Mouse (Mus musculus) liver, postnatal 0 days (tissue): ENCODE data around the gene Prom2. TPM values are rescaled to one million over a fixed set of nuclear protein-coding genes. Genes with fewer than 3 reads are reported as not detected.
A peak's percentile ranks its signal among the peaks of the same experiment; 100 is the strongest.

Experiments
- ATAC-seq: fragments of 200-750 bp; cut with Nextera tagmentation; 2 replicates; pipeline ENCODE4 v1.8.0; 2017; ENCODE audit warnings: mild to moderate bottlenecking, moderate library complexity
- DNase-seq: peaks from one replicate; pipeline ENCODE4 v3.0.0-alpha.2; 2016
- H3K27ac ChIP-seq: fragments of 300-500 bp; sonication (generic); 2 replicates; pipeline ENCODE4 v1.5.1; 2014; ENCODE audit warnings: antibody characterized with exemption, moderate library complexity, mild to moderate bottlenecking, low read depth
- H3K27me3 ChIP-seq: fragments of 300-500 bp; sonication (generic); 2 replicates; pipeline ENCODE4 v1.6.1; 2014; ENCODE audit warnings: low read length, control low read depth, mixed read lengths; ENCODE audit not compliant: insufficient read depth
- H3K36me3 ChIP-seq: fragments of 300-500 bp; sonication (generic); replicated peaks from 2 replicates; pipeline ENCODE4 v1.6.1; 2014; ENCODE audit warnings: mild to moderate bottlenecking, control low read depth, low read length, moderate library complexity, mixed read lengths; ENCODE audit not compliant: insufficient read depth
- H3K4me1 ChIP-seq: fragments of 300-500 bp; sonication (generic); 2 replicates; pipeline ENCODE4 v1.6.1; 2014; ENCODE audit warnings: antibody characterized with exemption, mild to moderate bottlenecking, control low read depth; ENCODE audit not compliant: insufficient read depth
- H3K4me2 ChIP-seq: fragments of 300-500 bp; sonication (generic); 2 replicates; pipeline ENCODE4 v1.6.1; 2014; ENCODE audit warnings: low read depth, mild to moderate bottlenecking, low read length, moderate library complexity, mixed read lengths
- H3K4me3 ChIP-seq: fragments of 300-500 bp; sonication (generic); 2 replicates; pipeline ENCODE4 v1.5.1; 2014; ENCODE audit warnings: low read depth, low read length
- H3K9ac ChIP-seq: fragments of 300-500 bp; sonication (generic); replicated peaks from 2 replicates; pipeline ENCODE4 v1.6.1; 2014; ENCODE audit warnings: mild to moderate bottlenecking, moderate library complexity
- H3K9me3 ChIP-seq: fragments of 300-500 bp; sonication (generic); 2 replicates; pipeline ENCODE4 v1.6.1; 2016; ENCODE audit warnings: mild to moderate bottlenecking, control low read depth, low read length, mixed read lengths
- CTCF ChIP-seq: sonication (generic); IDR thresholded peaks from 2 replicates; pipeline ENCODE4 v1.5.1; 2016; ENCODE audit warnings: antibody characterized with exemption, low read depth
- EP300 ChIP-seq: IDR thresholded peaks from 2 replicates; pipeline ENCODE4 v1.6.1; 2016; ENCODE audit warnings: antibody characterized with exemption, low read depth, mild to moderate bottlenecking
- WGBS: fragments of 180-500 bp; shearing (Covaris S2); extraction: QIAGEN DNeasy Blood & Tissue Kit; methylation state at CpG from one replicate; pipeline ENCODE4 v1.1.7; 2014; ENCODE audit not compliant: insufficient replicate concordance; 5-methylcytosine and 5-hydroxymethylcytosine counted together
- polyA plus RNA-seq: library from polyadenylated mRNA; unstranded; fragments of >200 nt; fragmentation: Nextera tagmentation; extraction: Ambion mirVana; gene quantifications from 2 replicates; pipeline ENCODE4 v1.2.1, GENCODE M21; 2015

Prom2 gene
- polyA plus RNA-seq, 1 experiment from 2014 or later: not detected

DNA sequence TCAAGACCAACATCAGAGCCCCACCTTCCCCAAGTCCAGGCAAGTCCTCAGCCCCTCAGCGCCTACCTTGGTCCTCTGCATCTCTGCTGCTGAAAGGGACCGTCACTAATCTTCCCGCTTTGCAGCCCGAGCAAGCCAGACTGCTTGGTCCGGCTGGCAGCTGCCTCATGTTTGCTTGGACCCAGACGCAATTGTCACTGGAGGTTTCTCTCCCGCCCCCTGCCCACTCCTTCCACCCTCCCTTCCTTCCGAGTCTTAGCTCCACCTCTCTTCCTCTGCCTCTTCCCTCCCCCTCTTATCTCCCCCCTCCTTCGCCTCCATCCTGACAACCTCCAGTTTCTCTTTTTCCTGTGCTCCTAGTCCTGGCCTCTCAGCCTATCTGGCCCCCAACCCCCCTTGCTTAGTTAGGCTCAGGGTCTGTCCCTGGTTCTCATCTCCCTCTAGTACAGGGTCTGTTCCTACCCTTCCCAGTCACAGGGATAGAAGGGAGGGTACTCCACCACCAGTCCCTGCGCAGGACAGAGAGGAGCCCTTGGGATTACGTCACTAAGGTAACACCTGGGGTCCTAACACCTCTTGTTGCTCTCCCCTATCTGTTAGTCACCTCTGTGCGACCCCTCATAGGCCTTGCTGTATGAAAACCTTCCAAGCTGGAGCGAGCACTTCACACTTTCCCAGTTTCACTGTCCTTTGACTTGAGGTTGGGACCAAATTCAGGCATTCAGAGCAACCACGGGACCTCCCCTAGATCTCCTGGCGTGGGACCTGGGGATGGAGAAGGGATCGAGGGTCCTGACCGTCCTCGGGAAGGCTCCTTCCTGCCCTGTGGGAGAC is 19.9 kb downstream of the Prom2 start:
- Histone ChIP-seq H3K27ac (no peak overlapping the region), H3K36me3 (no peaks in the 10 kb centered on the region), H3K9me3 (no peaks in the 10 kb centered on the region), H3K4me2 (peak overlapping the region; percentile 36), H3K27me3 (0 out of 2 replicates have a peak, but pooled peaks cover 3% of the 10 kb centered on the region), H3K4me3 (0 out of 2 replicates have a peak overlapping the region, but pooled peaks have one; percentile 3), H3K4me1 (peaks cover 12% of the 10 kb centered on the region), H3K9ac (no peak overlapping the region)
- WGBS: 12% methylated on average over 18 of the region's 18 CpGs
- ATAC-seq (no peak), DNase-seq (no peak)
- TF ChIP-seq EP300: no peak
- TF ChIP-seq CTCF: no peak

- DNase-seq (no peak), ATAC-seq (no peak)
- H3K4me3 ChIP-seq: no peak overlapping the region
- peaks cover 12% of the 10 kb centered on the region for H3K4me1 ChIP-seq
- no peak overlapping the region for H3K27ac ChIP-seq
- TF ChIP-seq CTCF: no peak
- no peak for TF ChIP-seq EP300
- no peaks in the 10 kb centered on the region for H3K36me3 ChIP-seq
- no peak overlapping the region for H3K9ac ChIP-seq
- no peaks in the 10 kb centered on the region for H3K9me3 ChIP-seq
- 0 out of 2 replicates have a peak, but pooled peaks cover 3% of the 10 kb centered on the region for H3K27me3 ChIP-seq
- no peak overlapping the region for H3K4me2 ChIP-seq
Observed at GRCm38 (mm10) chr2:127520123-127520522, 21.1 kb downstream of the Prom2 start.

GRCm38 (mm10) chr2:127519308-127519707 is 22.0 kb downstream of the Prom2 start:
- H3K9me3 ChIP-seq: no peaks in the 10 kb centered on the region
- TF ChIP-seq CTCF (no peak), EP300 (no peak)
- H3K4me3 ChIP-seq: no peak overlapping the region
- H3K27me3 ChIP-seq: 0 out of 2 replicates have a peak, but pooled peaks cover 3% of the 10 kb centered on the region
- no peaks in the 10 kb centered on the region for H3K36me3 ChIP-seq
- no peak for DNase-seq
- H3K27ac ChIP-seq: no peak overlapping the region
- no peak overlapping the region for H3K9ac ChIP-seq
- WGBS: 74% methylated on average over 5 of the region's 5 CpGs
- no peak for ATAC-seq
- no peak overlapping the region for H3K4me2 ChIP-seq
- H3K4me1 ChIP-seq: peaks cover 11% of the 10 kb centered on the region

DNA sequence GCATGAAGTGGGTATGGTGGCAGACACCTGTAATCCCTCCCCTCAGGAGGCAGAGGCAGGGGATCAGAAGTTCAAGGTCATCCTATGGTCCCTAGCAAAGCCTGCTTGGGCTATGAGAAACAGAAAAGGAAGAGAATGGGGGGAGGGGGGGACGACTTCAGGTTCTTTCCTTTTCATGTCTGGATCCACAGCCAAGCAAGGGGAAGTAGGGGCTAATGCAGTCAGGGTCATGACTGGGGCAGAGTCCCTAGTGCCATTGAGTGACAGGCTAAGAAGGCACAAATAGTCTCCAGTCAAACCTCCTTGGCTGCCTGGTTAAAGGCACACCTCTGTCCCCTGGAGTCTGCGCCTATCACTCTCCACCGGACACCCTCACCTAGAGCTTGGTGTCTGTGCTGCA is 22.4 kb downstream of the Prom2 start:
- WGBS: 31% methylated on average over 3 of the region's 3 CpGs
- ATAC-seq: no peak

DNA sequence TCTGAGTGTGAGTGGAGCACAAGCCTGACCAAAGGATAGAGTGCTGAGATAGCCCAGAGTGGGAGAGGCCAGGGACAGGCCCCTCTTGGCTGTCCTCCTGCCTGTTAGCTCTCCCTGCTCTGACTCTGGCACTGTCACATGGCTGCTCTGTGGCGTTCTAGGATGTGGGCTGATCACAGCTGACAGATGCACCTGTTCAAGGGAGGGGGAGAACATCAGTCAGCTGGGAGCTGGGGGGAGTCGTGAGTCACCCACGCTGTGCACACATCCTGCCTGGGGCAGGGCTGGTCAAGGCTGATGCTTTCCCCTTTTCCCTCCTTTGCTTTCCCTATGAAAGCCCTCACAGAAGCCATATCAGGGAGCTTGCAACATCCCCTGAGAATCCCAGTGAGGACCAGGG is 23.0 kb downstream of the Prom2 start:
- ATAC-seq: no peak
- Histone ChIP-seq H3K4me2 (no peak overlapping the region), H3K4me3 (no peak overlapping the region), H3K9me3 (no peaks in the 10 kb centered on the region), H3K36me3 (no peaks in the 10 kb centered on the region), H3K9ac (no peak overlapping the region), H3K27ac (no peak overlapping the region), H3K4me1 (peaks cover 4% of the 10 kb centered on the region; the same call in 1 of the 2 replicates), H3K27me3 (0 out of 2 replicates have a peak, but pooled peaks cover 3% of the 10 kb centered on the region)
- WGBS: 29% methylated on average over 3 of the region's 3 CpGs
- DNase-seq: no peak
- TF ChIP-seq EP300 (no peak), CTCF (no peak)

More for the DNA sequence above, 22.4 kb downstream of the Prom2 start:
- no peaks in the 10 kb centered on the region for H3K36me3 ChIP-seq
- H3K9ac ChIP-seq: no peak overlapping the region
- no peak overlapping the region for H3K4me2 ChIP-seq
- 0 out of 2 replicates have a peak, but pooled peaks cover 3% of the 10 kb centered on the region for H3K27me3 ChIP-seq
- peaks cover 7% of the 10 kb centered on the region for H3K4me1 ChIP-seq
- TF ChIP-seq CTCF (no peak), EP300 (no peak)
- DNase-seq: no peak
- H3K9me3 ChIP-seq: no peaks in the 10 kb centered on the region
- no peak overlapping the region for H3K4me3 ChIP-seq
- H3K27ac ChIP-seq: no peak overlapping the region

GRCm38 (mm10) chr2:127517081-127517480 is 24.2 kb downstream of the Prom2 start:
- H3K27me3 ChIP-seq: 0 out of 2 replicates have a peak, but pooled peaks cover 3% of the 10 kb centered on the region
- 77% methylated on average over 8 of the region's 8 CpGs for WGBS
- ATAC-seq: no peak
- no peak overlapping the region for H3K9ac ChIP-seq
- no peaks in the 10 kb centered on the region for H3K9me3 ChIP-seq
- H3K27ac ChIP-seq: no peak overlapping the region
- H3K36me3 ChIP-seq: no peaks in the 10 kb centered on the region
- no peak for DNase-seq
- H3K4me2 ChIP-seq: no peak overlapping the region
- peaks cover 4% of the 10 kb centered on the region; the same call in 1 of the 2 replicates for H3K4me1 ChIP-seq
- TF ChIP-seq CTCF (no peak), EP300 (no peak)
- no peak overlapping the region for H3K4me3 ChIP-seq
